Mouse (Mus musculus): ENCODE results near the gene Tmem238. TPM values are rescaled to one million over a fixed set of nuclear protein-coding genes. Genes with fewer than 3 reads are reported as not detected.
A peak's percentile ranks its signal among the peaks of the same experiment; 100 is the strongest.
"Not testable (repeated sequence)": the region's sequence is repeated elsewhere in the genome, so short reads cannot be mapped to it uniquely, and the experiment has no call there.

The Tmem238 gene
- polyA plus RNA-seq, 1 experiment from 2014 or later = 4.8 TPM

DNA sequence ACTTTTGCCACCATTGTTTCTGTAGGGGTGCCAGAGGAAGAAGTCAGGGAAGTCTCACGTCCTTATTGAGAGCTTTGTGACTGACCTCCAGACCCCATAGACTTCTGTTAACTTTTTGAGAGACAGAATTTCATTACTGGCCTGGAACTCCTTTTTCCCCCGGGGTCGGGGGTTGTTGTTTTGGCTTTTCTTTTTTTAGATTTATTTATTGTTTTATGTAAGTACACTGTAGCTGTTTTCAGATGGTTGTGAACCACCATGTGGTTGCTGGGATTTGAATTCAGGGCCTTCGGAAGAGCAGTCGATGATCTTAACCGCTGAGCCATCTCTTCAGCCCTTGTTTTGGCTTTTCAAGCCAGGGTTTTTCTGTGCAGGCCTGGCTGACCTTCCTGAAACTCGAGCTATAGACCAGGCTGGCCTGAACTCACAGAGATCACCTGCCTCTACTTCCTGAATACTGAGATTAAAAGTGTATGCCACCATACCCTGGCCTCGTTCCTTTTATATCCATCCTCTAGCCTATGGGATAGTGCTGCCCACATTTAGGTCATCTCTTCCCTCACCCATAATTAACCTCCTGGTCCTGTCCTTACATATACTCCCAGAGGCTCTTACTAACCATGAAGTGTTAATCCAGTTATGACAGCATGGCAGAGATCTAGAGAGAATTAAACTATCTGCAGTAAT lies 23.8 kb upstream of the Tmem238 start:
- peak overlapping the region; percentile 69 for H3K4me2 ChIP-seq

DNA sequence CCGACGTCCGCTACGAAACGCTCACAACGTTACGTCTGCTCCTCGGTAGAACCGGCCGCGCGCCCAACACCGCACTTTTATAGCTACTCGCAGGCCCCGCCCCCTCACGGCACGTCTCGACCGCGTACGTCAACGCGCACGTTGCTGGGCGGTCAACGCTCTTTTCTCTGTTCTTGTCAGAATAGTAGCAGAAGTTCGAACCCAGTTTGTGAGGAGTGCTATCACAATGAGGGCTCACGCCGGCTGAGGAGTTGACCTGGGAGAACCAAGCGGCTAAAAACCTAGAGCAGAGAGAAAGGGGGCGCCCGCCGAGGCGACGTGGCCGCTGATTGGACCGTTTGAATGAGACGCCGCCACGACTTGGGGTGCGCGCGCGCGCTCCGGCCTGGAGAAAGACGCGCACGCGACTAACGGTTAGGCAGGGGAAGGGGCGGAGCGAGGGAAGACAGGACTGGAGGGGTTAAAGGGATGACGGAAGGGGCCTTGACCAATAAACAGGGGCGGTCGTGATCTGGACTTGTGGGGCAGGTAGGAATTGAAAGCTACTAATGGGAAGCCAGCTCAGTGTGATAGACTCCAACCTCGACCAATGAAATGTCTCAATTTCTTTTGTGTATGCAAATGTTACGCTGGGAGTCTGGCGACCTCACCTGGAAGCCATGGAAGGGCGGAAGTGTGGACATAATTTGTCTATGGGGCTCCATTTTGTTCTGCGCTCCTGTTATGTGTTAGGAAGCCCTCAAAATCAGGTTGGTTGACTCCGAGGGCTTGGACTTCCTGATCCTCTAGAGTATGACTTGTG lies 23.0 kb upstream of the Tmem238 start, which contains the start of gene Ube2s:
Ube2s (minus strand) TSS at position 288 of the 802 bp plus-strand sequence.
- under 1% methylated on average over 62 of the region's 62 CpGs for WGBS

More for the DNA sequence above, 23.8 kb upstream of the Tmem238 start:
- Histone ChIP-seq H3K4me3 (peak overlapping the region; percentile 100), H3K9me3 (replicated peaks) (no peaks in the 10 kb centered on the region), H3K36me3 (peaks cover 28% of the 10 kb centered on the region), H3K9ac (no peak overlapping the region), H3K4me1 (replicated peaks) (peaks cover 29% of the 10 kb centered on the region), H3K27ac (ENCODE audit: poor library complexity, severe bottlenecking) (peak overlapping the region; percentile 78), H3K27me3 (replicated peaks) (no peaks in the 10 kb centered on the region)
- ATAC-seq (ENCODE audit: insufficient number of reproducible peaks, low FRiP score) = no peak
- 25% methylated on average over 8 of the region's 8 CpGs for WGBS

DNA sequence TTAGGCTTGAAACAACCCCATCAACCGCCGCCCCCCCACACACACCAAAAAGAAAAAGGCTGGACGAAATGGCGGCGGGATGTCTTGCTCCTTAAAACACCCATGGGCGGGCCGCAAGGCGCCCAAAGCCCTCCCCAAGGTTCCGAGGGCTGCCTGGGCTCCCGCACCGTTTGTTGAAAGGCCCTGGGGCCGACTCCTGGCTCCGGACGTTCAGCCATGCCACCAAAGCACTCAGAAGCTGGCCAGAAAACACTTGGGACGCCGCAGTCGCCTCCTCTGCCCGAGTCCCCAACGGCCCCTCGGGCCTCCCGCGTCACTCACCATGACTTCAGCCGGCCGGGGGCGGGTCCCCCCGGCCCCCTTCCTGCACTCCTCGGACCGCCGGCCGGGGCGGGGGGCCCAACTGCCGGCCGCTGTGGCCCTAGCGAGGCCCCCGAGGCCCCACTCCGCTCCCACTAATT lies 22.4 kb upstream of the Tmem238 start:
- Histone ChIP-seq H3K9me3 (replicated peaks) (no peaks in the 10 kb centered on the region), H3K27ac (ENCODE audit: poor library complexity, severe bottlenecking) (peak overlapping the region; percentile 87), H3K36me3 (peaks cover 38% of the 10 kb centered on the region), H3K27me3 (replicated peaks) (no peaks in the 10 kb centered on the region), H3K4me2 (peak overlapping the region; percentile 77), H3K9ac (peak overlapping the region; percentile 100), H3K4me1 (replicated peaks) (peaks cover 29% of the 10 kb centered on the region), H3K4me3 (peak overlapping the region; percentile 100)
- under 1% methylated on average over 33 of the region's 36 CpGs for WGBS
- no peak for ATAC-seq (ENCODE audit: insufficient number of reproducible peaks, low FRiP score)

More for the DNA sequence above, 23.0 kb upstream of the Tmem238 start, which contains the start of gene Ube2s:
- H3K9ac ChIP-seq = peak within 1 kb of the TSS; percentile 100
- peak within 1 kb of the TSS; percentile 87 for H3K27ac ChIP-seq (ENCODE audit: poor library complexity, severe bottlenecking)
- peak; percentile 99 for ATAC-seq (ENCODE audit: insufficient number of reproducible peaks, low FRiP score)
- H3K9me3 ChIP-seq (replicated peaks) = no peaks in the 10 kb centered on the region
- peaks cover 32% of the 10 kb centered on the region for H3K36me3 ChIP-seq
- peaks cover 29% of the 10 kb centered on the region for H3K4me1 ChIP-seq (replicated peaks)
- no peaks in the 10 kb centered on the region for H3K27me3 ChIP-seq (replicated peaks)
- H3K4me3 ChIP-seq = peak within 1 kb of the TSS; percentile 100
- H3K4me2 ChIP-seq = peak within 1 kb of the TSS; percentile 77

DNA sequence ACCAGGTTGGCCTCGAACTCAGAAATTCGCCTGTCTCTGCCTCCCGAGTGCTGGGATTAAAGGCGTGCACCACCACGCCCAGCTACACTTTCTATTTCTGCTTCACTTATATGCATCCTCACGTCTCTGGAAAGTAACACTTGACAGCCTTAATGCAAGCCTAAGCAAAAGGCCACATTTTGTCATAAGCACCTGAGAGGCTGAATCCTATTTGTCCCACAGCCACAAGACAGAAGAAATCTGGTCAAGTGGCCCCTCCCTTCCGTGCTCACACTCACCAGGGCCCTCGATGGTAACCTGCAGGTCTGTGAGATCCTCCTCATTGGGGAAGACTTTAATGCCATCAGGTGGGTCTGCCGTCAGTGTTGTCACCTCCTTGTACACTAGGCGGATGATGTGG lies 21.7 kb upstream of the Tmem238 start:
- not testable (repeated sequence) for H3K27ac ChIP-seq (ENCODE audit: poor library complexity, severe bottlenecking); H3K27me3 ChIP-seq (replicated peaks); ATAC-seq (ENCODE audit: insufficient number of reproducible peaks, low FRiP score); H3K9me3 ChIP-seq (replicated peaks)
- peaks cover 46% of the 10 kb centered on the region for H3K36me3 ChIP-seq
- H3K4me2 ChIP-seq = peak overlapping the region; percentile 77
- peak overlapping the region; percentile 100 for H3K9ac ChIP-seq
- H3K4me1 ChIP-seq (replicated peaks) = peaks cover 29% of the 10 kb centered on the region
- H3K4me3 ChIP-seq = peak overlapping the region; percentile 100
- 35% methylated on average over 10 of the region's 10 CpGs for WGBS

DNA sequence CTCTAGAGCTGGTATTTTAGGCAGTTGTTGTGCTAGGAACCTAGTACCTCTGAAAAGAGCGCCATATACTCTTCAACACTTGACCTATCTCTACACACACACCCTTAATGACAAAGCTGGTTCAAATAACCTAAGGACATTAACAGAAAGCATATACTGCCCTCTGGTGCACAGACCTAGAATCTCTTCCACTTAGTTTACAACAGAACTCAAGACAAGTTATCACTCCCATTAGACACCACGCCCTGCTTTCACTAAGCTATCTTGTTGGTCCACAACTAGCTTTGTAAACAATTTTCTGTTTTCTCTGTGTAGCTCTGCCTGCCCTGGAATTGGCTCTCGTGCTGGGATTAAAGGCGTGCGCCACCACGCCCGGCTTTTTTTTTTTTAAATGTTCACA lies 17.3 kb upstream of the Tmem238 start:
- H3K4me1 ChIP-seq (replicated peaks) = peaks cover 23% of the 10 kb centered on the region
- ATAC-seq (ENCODE audit: insufficient number of reproducible peaks, low FRiP score) = peak; percentile 74
- no peaks in the 10 kb centered on the region for H3K9me3 ChIP-seq (replicated peaks)
- H3K4me3 ChIP-seq = no peak overlapping the region
- no peak overlapping the region for H3K4me2 ChIP-seq
- H3K36me3 ChIP-seq = peaks cover 60% of the 10 kb centered on the region
- no peak overlapping the region for H3K9ac ChIP-seq
- WGBS = 86% methylated on average over 7 of the region's 7 CpGs
- no peak overlapping the region for H3K27ac ChIP-seq (ENCODE audit: poor library complexity, severe bottlenecking)
- H3K27me3 ChIP-seq (replicated peaks) = no peaks in the 10 kb centered on the region

DNA sequence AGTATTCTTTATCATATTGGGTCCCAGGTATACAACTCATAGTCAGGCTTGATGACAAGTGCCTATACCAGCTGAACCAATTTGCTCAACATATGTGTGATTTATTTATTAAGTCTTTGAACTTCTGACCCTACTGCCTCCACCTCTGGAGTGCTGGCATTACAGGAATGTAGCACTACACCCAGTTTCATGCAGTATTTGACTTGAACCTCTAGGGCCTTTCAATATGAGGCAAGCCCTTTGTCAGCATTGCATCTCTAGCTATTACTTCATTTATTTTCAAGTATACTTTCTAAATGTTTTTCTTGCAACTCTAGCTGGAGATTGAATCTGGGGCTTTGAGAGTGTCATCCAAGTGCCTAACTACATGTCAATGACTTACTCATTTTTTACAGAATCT lies 12.8 kb upstream of the Tmem238 start:
- no peak overlapping the region for H3K4me2 ChIP-seq
- H3K9ac ChIP-seq = no peak overlapping the region
- no peak overlapping the region for H3K4me3 ChIP-seq
- no peak overlapping the region for H3K27ac ChIP-seq (ENCODE audit: poor library complexity, severe bottlenecking)
- no peak for ATAC-seq (ENCODE audit: insufficient number of reproducible peaks, low FRiP score)
- no peaks in the 10 kb centered on the region for H3K4me1 ChIP-seq (replicated peaks)
- H3K36me3 ChIP-seq = peaks cover 33% of the 10 kb centered on the region
- no peaks in the 10 kb centered on the region for H3K27me3 ChIP-seq (replicated peaks)
- H3K9me3 ChIP-seq (replicated peaks) = no peaks in the 10 kb centered on the region

DNA sequence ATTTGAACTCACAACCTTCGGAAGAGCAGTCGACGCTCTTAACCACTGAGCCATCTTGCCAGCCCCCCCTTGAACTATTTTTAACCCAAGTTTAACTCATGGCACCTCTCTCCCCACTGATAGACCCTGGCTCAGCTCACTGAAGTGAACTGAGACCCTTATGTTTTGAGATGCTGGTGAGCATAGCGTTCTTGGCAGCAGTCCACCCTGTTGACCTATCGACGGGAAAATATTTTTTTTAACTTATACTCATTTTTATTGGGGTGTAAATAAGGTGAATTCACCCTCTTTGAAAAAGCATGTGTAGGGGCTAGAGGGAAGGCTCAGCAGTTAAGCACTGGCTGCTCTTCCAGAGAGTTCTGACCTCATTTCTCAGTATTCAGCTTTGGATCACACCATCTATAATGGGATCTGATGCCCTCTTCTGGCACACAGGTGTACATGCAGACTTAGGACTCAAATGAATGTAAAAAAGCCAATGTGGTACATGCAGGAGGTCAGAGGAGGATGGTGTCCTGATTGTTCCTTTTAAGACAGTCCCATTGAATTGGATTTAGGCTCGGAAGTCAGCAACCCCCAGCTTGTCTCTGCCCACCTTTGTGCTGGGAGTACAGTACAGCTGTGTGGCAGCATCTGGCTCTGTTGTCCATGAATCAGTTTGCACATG lies 6.4 kb upstream of the Tmem238 start:
- H3K27ac ChIP-seq (ENCODE audit: poor library complexity, severe bottlenecking) = no peak overlapping the region
- no peak overlapping the region for H3K4me3 ChIP-seq
- H3K9ac ChIP-seq = 0 out of 2 replicates have a peak overlapping the region, but pooled peaks have one; percentile 30
- no peaks in the 10 kb centered on the region for H3K9me3 ChIP-seq (replicated peaks)
- peaks cover 43% of the 10 kb centered on the region for H3K36me3 ChIP-seq
- no peak for ATAC-seq (ENCODE audit: insufficient number of reproducible peaks, low FRiP score)
- H3K4me1 ChIP-seq (replicated peaks) = peaks cover 13% of the 10 kb centered on the region
- no peak overlapping the region for H3K4me2 ChIP-seq
- no peaks in the 10 kb centered on the region for H3K27me3 ChIP-seq (replicated peaks)
- 75% methylated on average over 7 of the region's 7 CpGs for WGBS

DNA sequence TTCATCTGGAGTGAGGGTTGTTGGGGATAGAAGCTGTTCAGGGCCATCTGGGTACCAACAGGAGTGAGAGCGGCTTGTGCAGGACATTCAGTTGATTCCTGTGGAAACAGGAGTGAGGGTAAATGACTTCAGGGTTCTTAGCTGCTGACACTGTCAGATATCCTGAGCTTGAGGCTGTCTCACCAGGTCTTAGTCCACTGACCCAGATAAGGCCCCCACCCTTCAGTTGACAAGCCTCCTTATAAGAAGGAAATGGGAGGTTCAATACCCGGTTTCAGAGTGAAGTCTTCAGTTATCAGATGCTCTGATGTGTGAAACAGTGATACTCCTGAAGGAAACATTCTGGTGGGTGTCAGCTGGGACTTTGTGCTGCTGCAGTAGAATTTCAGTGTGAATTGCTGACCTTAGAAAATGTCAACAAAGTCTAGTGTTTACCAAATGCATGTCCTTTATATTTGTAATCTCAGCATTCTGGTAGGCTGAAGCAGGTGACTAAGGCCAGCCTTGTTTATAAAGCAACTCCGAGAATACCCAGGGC lies 5.2 kb upstream of the Tmem238 start:
- peak overlapping the region; percentile 98 for H3K9ac ChIP-seq
- no peak for ATAC-seq (ENCODE audit: insufficient number of reproducible peaks, low FRiP score)
- H3K9me3 ChIP-seq (replicated peaks) = no peaks in the 10 kb centered on the region
- 68% methylated on average over 3 of the region's 3 CpGs for WGBS
- H3K36me3 ChIP-seq = peaks cover 43% of the 10 kb centered on the region
- H3K27ac ChIP-seq (ENCODE audit: poor library complexity, severe bottlenecking) = no peak overlapping the region
- peaks cover 13% of the 10 kb centered on the region for H3K4me1 ChIP-seq (replicated peaks)
- H3K4me3 ChIP-seq = peak overlapping the region; percentile 79
- H3K27me3 ChIP-seq (replicated peaks) = no peaks in the 10 kb centered on the region
- peak overlapping the region; percentile 95 for H3K4me2 ChIP-seq

DNA sequence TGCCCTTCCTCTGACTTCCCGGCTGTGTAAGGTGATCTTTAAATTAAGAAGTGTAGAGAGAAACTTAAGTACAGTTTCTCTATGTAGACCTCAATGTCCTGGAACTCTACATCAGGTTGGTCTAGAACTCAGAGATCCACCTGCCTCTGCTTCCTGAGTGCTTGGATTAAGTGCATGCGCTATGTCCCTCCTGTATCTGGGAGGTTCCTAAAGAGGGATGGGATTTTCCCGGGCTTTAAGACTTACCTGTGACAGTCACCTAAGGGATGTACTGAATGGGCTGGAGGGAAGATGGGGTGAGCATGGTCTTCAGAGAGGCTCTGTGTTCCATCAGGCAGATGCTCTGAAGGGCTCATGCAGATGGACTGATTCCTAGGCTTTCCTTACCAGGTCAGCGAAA lies 4.2 kb upstream of the Tmem238 start:
- peak overlapping the region; percentile 95 for H3K4me2 ChIP-seq
- no peak for ATAC-seq (ENCODE audit: insufficient number of reproducible peaks, low FRiP score)
- WGBS = 34% methylated on average over 4 of the region's 4 CpGs
- peak overlapping the region; percentile 98 for H3K9ac ChIP-seq
- H3K4me1 ChIP-seq (replicated peaks) = peaks cover 13% of the 10 kb centered on the region
- H3K27ac ChIP-seq (ENCODE audit: poor library complexity, severe bottlenecking) = peak overlapping the region; percentile 94; the same call in 1 of the 2 replicates
- H3K27me3 ChIP-seq (replicated peaks) = no peaks in the 10 kb centered on the region
- peak overlapping the region; percentile 79 for H3K4me3 ChIP-seq
- no peaks in the 10 kb centered on the region for H3K9me3 ChIP-seq (replicated peaks)
- H3K36me3 ChIP-seq = peaks cover 43% of the 10 kb centered on the region

DNA sequence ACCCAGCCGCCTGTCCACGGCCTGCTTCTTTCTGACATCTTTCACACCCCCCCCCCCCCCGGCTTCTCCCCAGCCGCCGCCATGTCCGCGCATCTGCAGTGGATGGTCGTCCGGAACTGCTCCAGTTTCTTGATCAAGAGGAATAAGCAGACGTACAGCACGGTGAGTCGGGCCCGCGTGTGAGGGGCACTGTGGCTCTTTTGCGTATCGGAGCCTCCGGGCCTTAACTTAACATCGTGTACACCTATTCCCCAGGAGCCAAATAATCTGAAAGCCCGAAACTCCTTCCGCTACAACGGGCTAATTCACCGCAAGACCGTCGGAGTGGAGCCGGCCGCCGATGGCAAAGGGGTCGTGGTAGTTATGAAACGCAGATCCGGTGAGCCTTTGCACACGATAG lies 3.8 kb upstream of the Tmem238 start:
- Histone ChIP-seq H3K9ac (peak overlapping the region; percentile 98), H3K36me3 (peaks cover 43% of the 10 kb centered on the region), H3K4me1 (replicated peaks) (peaks cover 17% of the 10 kb centered on the region), H3K4me3 (peak overlapping the region; percentile 79), H3K4me2 (peak overlapping the region; percentile 95), H3K27ac (ENCODE audit: poor library complexity, severe bottlenecking) (peak overlapping the region; percentile 94)
- H3K9me3 ChIP-seq (replicated peaks); H3K27me3 ChIP-seq (replicated peaks): not testable (repeated sequence)
- WGBS = under 1% methylated on average over 31 of the region's 31 CpGs
- peak; percentile 5; the same call in 1 of the 2 replicates for ATAC-seq (ENCODE audit: insufficient number of reproducible peaks, low FRiP score)
